Mouse (Mus musculus) neural tube, embryonic 15.5 days (tissue): Measurements from ENCODE around the gene Nsa2. TPM values are rescaled to one million over a fixed set of nuclear protein-coding genes. Genes with fewer than 3 reads are reported as not detected.
"Not testable (repeated sequence)": the region's sequence is repeated elsewhere in the genome, so short reads cannot be mapped to it uniquely, and the experiment has no call there.

Experiments
- ATAC-seq: fragments of 200-750 bp; cut with Nextera tagmentation; 2 replicates; pipeline ENCODE4 v1.8.0; 2017; ENCODE audit warnings: mild to moderate bottlenecking, moderate TSS enrichment, moderate library complexity; ENCODE audit not compliant: low FRiP score
- H3K27ac ChIP-seq: fragments of 300-500 bp; sonication (generic); replicated peaks from 2 replicates; pipeline ENCODE4 v1.5.1; 2015; ENCODE audit warnings: mild to moderate bottlenecking, inconsistent platforms
- H3K27me3 ChIP-seq: fragments of 300-500 bp; sonication (generic); replicated peaks from 2 replicates; pipeline ENCODE4 v1.6.1; 2015; ENCODE audit warnings: inconsistent platforms
- H3K36me3 ChIP-seq: fragments of 300-500 bp; sonication (generic); 2 replicates; pipeline ENCODE4 v1.6.1; 2015; ENCODE audit warnings: inconsistent platforms
- H3K4me1 ChIP-seq: fragments of 300-500 bp; sonication (generic); 2 replicates; pipeline ENCODE4 v1.6.1; 2015; ENCODE audit warnings: inconsistent platforms
- H3K4me2 ChIP-seq: fragments of 300-500 bp; sonication (generic); 2 replicates; pipeline ENCODE4 v1.6.1; 2015; ENCODE audit warnings: inconsistent platforms, mild to moderate bottlenecking, moderate library complexity
- H3K4me3 ChIP-seq: fragments of 300-500 bp; sonication (generic); replicated peaks from 2 replicates; pipeline ENCODE4 v1.5.1; 2015; ENCODE audit warnings: mild to moderate bottlenecking, inconsistent platforms
- H3K9ac ChIP-seq: fragments of 300-500 bp; sonication (generic); replicated peaks from 2 replicates; pipeline ENCODE4 v1.6.1; 2015; ENCODE audit warnings: mild to moderate bottlenecking, inconsistent platforms
- H3K9me3 ChIP-seq: fragments of 300-500 bp; sonication (generic); replicated peaks from 2 replicates; pipeline ENCODE4 v1.6.1; 2016; ENCODE audit warnings: inconsistent platforms
- WGBS: fragments of 180-500 bp; shearing (Covaris S2); methylation state at CpG from one replicate; pipeline ENCODE4 v1.1.7; 2015; ENCODE audit warnings: mixed read lengths; 5-methylcytosine and 5-hydroxymethylcytosine counted together
- polyA plus RNA-seq: library from polyadenylated mRNA; unstranded; fragments of >200 nt; fragmentation: Nextera tagmentation; extraction: Ambion mirVana; gene quantifications from 2 replicates; pipeline ENCODE4 v1.2.1, GENCODE M21; 2015

Nsa2 gene
- polyA plus RNA-seq, 1 experiment from 2014 or later = 36.0 TPM

- 30% methylated on average over 8 of the region's 8 CpGs for WGBS
Measured at GRCm38 (mm10) chr13:97138404-97138931, 731 bp upstream of the Nsa2 start.

DNA sequence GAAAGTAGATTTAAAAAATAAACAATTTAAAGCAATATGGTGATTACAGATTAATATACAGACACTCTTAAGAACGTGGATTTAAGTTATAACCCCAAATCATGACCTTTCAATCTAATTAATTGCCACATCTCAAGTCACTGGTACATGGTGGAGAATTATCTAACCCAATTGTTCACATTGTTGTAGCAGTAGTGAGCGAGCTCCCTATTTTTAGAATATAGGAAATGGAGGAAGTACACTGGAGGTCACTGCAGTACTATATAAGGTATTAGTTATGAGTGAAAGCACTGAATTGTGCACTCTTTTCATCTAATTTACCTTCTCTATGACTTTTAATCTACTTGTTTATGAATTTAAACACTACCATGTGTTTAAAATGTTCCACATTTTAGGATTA lies 7.3 kb downstream of the Nsa2 start:
- not testable (repeated sequence) for H3K4me2 ChIP-seq, H3K4me1 ChIP-seq, H3K27ac ChIP-seq, H3K9me3 ChIP-seq, H3K27me3 ChIP-seq, H3K4me3 ChIP-seq, H3K9ac ChIP-seq, ATAC-seq
- peaks cover 35% of the 10 kb centered on the region for H3K36me3 ChIP-seq
- WGBS = no CpG with 5 or more reads among the region's 2 CpGs

More at GRCm38 (mm10) chr13:97138404-97138931, 731 bp upstream of the Nsa2 start:
- Histone ChIP-seq H3K27ac (peak overlapping the region; percentile 94), H3K4me3 (peak overlapping the region; percentile 78), H3K9ac (peak overlapping the region; percentile 94), H3K4me1 (peaks cover 13% of the 10 kb centered on the region), H3K36me3 (peaks cover 24% of the 10 kb centered on the region), H3K4me2 (peak overlapping the region; percentile 66)
- H3K27me3 ChIP-seq, H3K9me3 ChIP-seq: not testable (repeated sequence)
- ATAC-seq = peak; percentile 27; the same call in 1 of the 2 replicates

GRCm38 (mm10) chr13:97129654-97130053 lies 8.1 kb downstream of the Nsa2 start:
- not testable (repeated sequence) for H3K4me1 ChIP-seq, H3K27ac ChIP-seq, H3K27me3 ChIP-seq, ATAC-seq, H3K9ac ChIP-seq, H3K4me3 ChIP-seq, H3K9me3 ChIP-seq, H3K4me2 ChIP-seq
- 88% methylated on average over 3 of the region's 4 CpGs for WGBS
- peaks cover 35% of the 10 kb centered on the region for H3K36me3 ChIP-seq

- Histone ChIP-seq H3K27me3 (no peaks in the 10 kb centered on the region), H3K9ac (no peak overlapping the region), H3K36me3 (peaks cover 67% of the 10 kb centered on the region), H3K4me3 (no peak overlapping the region), H3K9me3 (no peaks in the 10 kb centered on the region), H3K4me2 (no peak overlapping the region), H3K4me1 (no peaks in the 10 kb centered on the region), H3K27ac (no peak overlapping the region)
- WGBS = 84% methylated on average over 3 of the region's 3 CpGs
- no peak for ATAC-seq
Measured at GRCm38 (mm10) chr13:97121341-97121740, 16.4 kb downstream of the Nsa2 start.

DNA sequence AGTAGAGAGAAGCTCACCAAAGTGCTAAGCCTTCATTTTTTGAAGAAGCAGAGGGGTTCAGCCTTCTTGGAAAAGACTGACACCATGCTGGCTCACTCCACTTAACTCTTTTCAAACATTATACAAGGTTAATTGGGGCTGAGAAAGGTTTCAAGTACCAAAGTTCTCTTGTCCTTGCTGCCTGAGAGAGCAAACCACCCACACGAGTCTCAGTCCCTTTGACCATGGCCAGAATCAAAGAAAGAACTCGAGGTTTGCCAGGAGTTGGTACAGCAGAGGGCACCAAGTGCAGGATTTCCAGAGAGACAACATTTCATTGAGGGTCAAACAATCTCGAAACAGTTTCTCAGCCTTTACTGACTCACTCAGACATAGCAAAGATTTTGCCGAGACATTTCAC lies 28.7 kb downstream of the Nsa2 start:
- H3K4me1 ChIP-seq = no peaks in the 10 kb centered on the region
- H3K27me3 ChIP-seq = no peaks in the 10 kb centered on the region
- no peak overlapping the region for H3K4me2 ChIP-seq
- no peak overlapping the region for H3K4me3 ChIP-seq
- no peaks in the 10 kb centered on the region for H3K9me3 ChIP-seq
- no peak overlapping the region for H3K9ac ChIP-seq
- H3K27ac ChIP-seq = no peak overlapping the region
- ATAC-seq = no peak
- 86% methylated on average over 4 of the region's 4 CpGs for whole genome bisulfite sequencing
- peaks cover 34% of the 10 kb centered on the region for H3K36me3 ChIP-seq

DNA sequence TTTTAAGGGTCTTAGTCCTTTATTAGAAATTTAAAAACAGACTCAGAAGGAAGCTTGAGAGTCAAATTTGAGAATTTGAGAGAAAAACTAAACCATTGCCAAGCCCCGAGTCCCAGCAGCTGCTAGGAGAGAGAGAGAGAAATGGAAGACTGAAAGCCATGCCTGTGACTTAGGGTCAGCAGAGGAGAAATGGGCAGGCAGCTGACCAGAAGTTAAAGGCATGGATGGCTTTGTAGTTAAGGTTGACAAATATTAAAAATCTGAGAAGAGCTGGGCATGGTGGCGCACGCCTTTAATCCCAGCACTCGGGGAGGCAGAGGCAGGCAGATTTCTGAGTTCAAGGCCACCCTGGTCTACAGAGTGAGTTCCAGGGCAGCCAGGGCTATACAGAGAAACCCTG lies 30.0 kb downstream of the Nsa2 start:
- not testable (repeated sequence) for H3K9ac ChIP-seq, H3K9me3 ChIP-seq, H3K4me1 ChIP-seq, H3K27me3 ChIP-seq, H3K4me2 ChIP-seq, H3K27ac ChIP-seq, ATAC-seq, H3K4me3 ChIP-seq
- peaks cover 29% of the 10 kb centered on the region for H3K36me3 ChIP-seq
- 94% methylated on average over 4 of the region's 4 CpGs for WGBS

DNA sequence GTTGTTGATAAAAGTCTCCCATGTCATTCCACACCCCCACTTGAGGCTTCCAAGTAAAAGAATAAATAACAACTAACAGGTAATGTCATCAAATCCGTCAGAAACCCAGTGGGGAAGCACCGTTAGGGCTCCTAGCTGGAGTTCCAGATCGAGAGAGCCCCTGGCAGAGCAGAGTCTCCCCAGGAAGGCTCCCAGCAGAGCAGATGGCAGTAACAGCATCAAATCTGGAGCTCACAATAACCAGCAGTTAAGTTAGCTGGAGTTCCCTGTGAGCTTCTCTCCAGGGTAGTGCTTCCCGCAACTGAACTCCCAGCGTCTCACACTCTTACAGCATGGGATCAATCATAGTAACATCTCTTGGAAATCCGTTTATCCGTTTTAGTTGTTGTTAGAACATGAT lies 32.7 kb downstream of the Nsa2 start:
- H3K27me3 ChIP-seq = no peaks in the 10 kb centered on the region
- H3K9ac ChIP-seq = no peak overlapping the region
- no peak for ATAC-seq
- no peaks in the 10 kb centered on the region for H3K4me1 ChIP-seq
- H3K9me3 ChIP-seq = no peaks in the 10 kb centered on the region
- no peak overlapping the region for H3K27ac ChIP-seq
- H3K4me2 ChIP-seq = no peak overlapping the region
- peaks cover 17% of the 10 kb centered on the region for H3K36me3 ChIP-seq
- H3K4me3 ChIP-seq = no peak overlapping the region
- 71% methylated on average over 7 of the region's 7 CpGs for WGBS

GRCm38 (mm10) chr13:97099187-97099852 lies 38.4 kb downstream of the Nsa2 start, which contains the start of gene Gm6169:
Gm6169 (minus strand) TSS chr13:97099237.
- Histone ChIP-seq H3K4me3 (no peak within 1 kb of the TSS), H3K27me3 (no peaks in the 10 kb centered on the region), H3K36me3 (peaks cover 11% of the 10 kb centered on the region), H3K27ac (no peak within 1 kb of the TSS), H3K9ac (no peak within 1 kb of the TSS), H3K4me1 (no peaks in the 10 kb centered on the region), H3K4me2 (no peak within 1 kb of the TSS), H3K9me3 (no peaks in the 10 kb centered on the region)
- WGBS = 80% methylated on average over 22 of the region's 22 CpGs
- ATAC-seq = peak; percentile 47; the same call in 1 of the 2 replicates

DNA sequence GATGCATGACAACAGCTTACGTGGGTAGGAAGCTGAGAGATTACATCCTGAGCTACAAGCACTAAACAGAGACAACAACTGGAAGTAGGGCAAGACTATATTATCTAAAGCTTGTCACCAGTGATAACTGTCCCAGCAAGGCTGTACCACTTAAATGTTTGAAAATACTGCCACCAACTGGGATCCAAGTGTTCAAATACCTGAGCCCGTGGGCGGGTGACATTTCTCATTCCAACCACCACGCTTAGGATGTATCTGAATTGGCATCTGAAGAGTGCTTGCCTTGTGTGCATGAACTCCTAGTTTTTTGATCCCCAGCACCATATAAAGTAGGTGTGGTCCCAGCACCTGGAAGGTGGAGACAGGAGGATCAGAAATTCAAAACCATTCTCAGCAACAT lies 42.0 kb downstream of the Nsa2 start:
- no peak overlapping the region for H3K9ac ChIP-seq
- no peaks in the 10 kb centered on the region for H3K4me1 ChIP-seq
- peaks cover 20% of the 10 kb centered on the region for H3K36me3 ChIP-seq
- no peaks in the 10 kb centered on the region for H3K9me3 ChIP-seq
- no peak overlapping the region for H3K4me2 ChIP-seq
- H3K4me3 ChIP-seq = no peak overlapping the region
- ATAC-seq = no peak
- WGBS = 94% methylated on average over 4 of the region's 4 CpGs
- no peaks in the 10 kb centered on the region for H3K27me3 ChIP-seq
- H3K27ac ChIP-seq = no peak overlapping the region

- H3K9me3 ChIP-seq = no peaks in the 10 kb centered on the region
- no peak for ATAC-seq
Measured at GRCm38 (mm10) chr13:97088183-97088582, 49.6 kb downstream of the Nsa2 start.

DNA sequence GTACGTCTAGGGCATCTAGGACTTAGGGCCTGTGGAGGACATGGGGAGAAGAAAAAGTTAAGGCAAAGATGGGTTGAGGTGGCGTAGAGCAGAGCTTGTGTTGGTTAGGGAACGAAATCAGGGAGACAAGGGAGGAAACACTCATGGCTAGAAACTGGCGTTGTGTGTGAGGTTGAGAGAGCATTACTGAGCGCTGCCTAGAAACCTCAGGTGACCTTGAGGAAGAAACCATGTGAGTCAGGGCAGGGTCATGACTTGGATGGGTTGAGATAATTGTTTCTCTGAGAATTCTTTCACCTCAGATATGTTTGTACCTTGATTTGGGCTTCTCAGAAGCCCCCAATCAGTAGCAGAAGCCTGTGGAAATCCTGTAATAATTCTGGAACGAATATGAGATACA lies 50.3 kb downstream of the Nsa2 start:
- Histone ChIP-seq H3K4me3 (no peak overlapping the region), H3K9ac (no peak overlapping the region), H3K36me3 (no peaks in the 10 kb centered on the region), H3K9me3 (no peaks in the 10 kb centered on the region), H3K27me3 (no peaks in the 10 kb centered on the region), H3K4me1 (no peaks in the 10 kb centered on the region), H3K27ac (no peak overlapping the region), H3K4me2 (no peak overlapping the region)
- 92% methylated on average over 6 of the region's 6 CpGs for WGBS
- ATAC-seq = no peak

More at GRCm38 (mm10) chr13:97088183-97088582, 49.6 kb downstream of the Nsa2 start:
- Histone ChIP-seq H3K9ac (no peak overlapping the region), H3K4me3 (no peak overlapping the region), H3K36me3 (no peaks in the 10 kb centered on the region), H3K4me1 (no peaks in the 10 kb centered on the region), H3K27me3 (no peaks in the 10 kb centered on the region), H3K4me2 (no peak overlapping the region), H3K27ac (no peak overlapping the region)
- WGBS = 69% methylated on average over 3 of the region's 3 CpGs

DNA sequence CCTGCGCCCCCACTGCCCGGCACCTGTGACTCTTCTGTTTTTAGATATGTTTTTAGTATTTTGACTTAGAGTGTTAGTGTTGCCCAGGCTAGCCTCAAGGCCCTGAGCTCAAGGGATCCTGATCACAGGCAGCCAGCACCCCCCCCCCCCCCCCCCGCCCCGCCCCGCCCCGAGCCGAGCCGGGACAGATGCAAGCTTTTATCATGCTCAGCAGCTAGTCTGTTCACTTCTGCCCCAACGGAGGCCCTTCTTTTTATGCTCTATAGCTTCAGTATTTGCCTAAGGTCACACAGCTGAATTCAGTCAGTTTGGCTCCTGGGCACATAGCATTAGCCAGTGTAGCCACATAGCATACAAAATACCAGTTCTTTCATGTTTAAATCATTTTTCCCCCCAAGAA lies 51.4 kb downstream of the Nsa2 start:
- WGBS = 46% methylated on average over 5 of the region's 9 CpGs
- ATAC-seq = no peak

More for the DNA sequence above, 51.4 kb downstream of the Nsa2 start:
- Histone ChIP-seq H3K27me3 (no peaks in the 10 kb centered on the region), H3K9ac (no peak overlapping the region), H3K4me3 (no peak overlapping the region), H3K4me1 (no peaks in the 10 kb centered on the region), H3K36me3 (no peaks in the 10 kb centered on the region), H3K9me3 (no peaks in the 10 kb centered on the region), H3K4me2 (no peak overlapping the region), H3K27ac (no peak overlapping the region)
